Mouse (Mus musculus) left cerebral cortex, postnatal 10 days (tissue): ENCODE data around the gene Ankrd63. TPM values are rescaled to one million over a fixed set of nuclear protein-coding genes. Genes with fewer than 3 reads are reported as not detected.

Experiments
- total RNA-seq, 2 experiments: library from RNA; stranded (reverse); gene quantifications; 2 replicates each; pipeline ENCODE4 v1.2.3; 2021

Gene Ankrd63
- total RNA-seq, 2 experiments from 2014 or later = 5.9 to 8.9 TPM

Other genes starting within 250 kb of the Ankrd63 start
- gene Srp14, start 224.3 kb downstream of the Ankrd63 start, total RNA-seq = 100 to 1,000 TPM; 159 to 171 TPM
- 1 to 10 TPM; 4.0 to 5.2 TPM for gene Bmf, start 154.3 kb downstream of the Ankrd63 start, total RNA-seq
- 1 to 10 TPM; 2.8 to 4.5 TPM for gene Bub1b, start 105.8 kb downstream of the Ankrd63 start, total RNA-seq
- gene Pak6, start 40.7 kb downstream of the Ankrd63 start, total RNA-seq = 100 to 1,000 TPM; 168 to 174 TPM
- gene Plcb2, start 24.5 kb upstream of the Ankrd63 start, total RNA-seq = 1 to 10 TPM; 2.2 to 3.3 TPM
- 10 to 100 TPM; 26.1 to 28.5 TPM for gene Inafm2, start 41.8 kb upstream of the Ankrd63 start, total RNA-seq
- 1 to 10 TPM; 2.3 to 2.4 TPM for gene Ccdc9b, start 58.7 kb upstream of the Ankrd63 start, total RNA-seq
- gene Phgr1, start 68.8 kb upstream of the Ankrd63 start, total RNA-seq = not detected
- 100 to 1,000 TPM; 177 to 187 TPM for gene Disp2, start 75.8 kb upstream of the Ankrd63 start, total RNA-seq
- gene Knstrn, start 110.0 kb upstream of the Ankrd63 start, total RNA-seq = 1 to 10 TPM; 3.3 to 3.5 TPM
- gene Ivd, start 158.0 kb upstream of the Ankrd63 start, total RNA-seq = 10 to 100 TPM; 63.1 to 70.0 TPM
- gene Bahd1, start 196.4 kb upstream of the Ankrd63 start, total RNA-seq = 10 to 100 TPM; 29.9 to 32.1 TPM
- 1 to 10 TPM; 2.4 to 2.9 TPM for gene Chst14, start 222.5 kb upstream of the Ankrd63 start, total RNA-seq